Mouse (Mus musculus): ENCODE measurements around the gene Serpina12.

Serpina12 gene

GRCm38 (mm10) chr12:104004689-104005088 is 39.6 kb downstream of the Serpina12 start:
- DNase-seq (ENCODE audit: low read depth, low spot score), result no peak

GRCm38 (mm10) chr12:104003238-104003612 is 41.0 kb downstream of the Serpina12 start:
- no peak for DNase-seq (ENCODE audit: low read depth, low spot score)

GRCm38 (mm10) chr12:104002569-104003237 is 41.5 kb downstream of the Serpina12 start:
- no peak for DNase-seq (ENCODE audit: low read depth, low spot score)

DNA sequence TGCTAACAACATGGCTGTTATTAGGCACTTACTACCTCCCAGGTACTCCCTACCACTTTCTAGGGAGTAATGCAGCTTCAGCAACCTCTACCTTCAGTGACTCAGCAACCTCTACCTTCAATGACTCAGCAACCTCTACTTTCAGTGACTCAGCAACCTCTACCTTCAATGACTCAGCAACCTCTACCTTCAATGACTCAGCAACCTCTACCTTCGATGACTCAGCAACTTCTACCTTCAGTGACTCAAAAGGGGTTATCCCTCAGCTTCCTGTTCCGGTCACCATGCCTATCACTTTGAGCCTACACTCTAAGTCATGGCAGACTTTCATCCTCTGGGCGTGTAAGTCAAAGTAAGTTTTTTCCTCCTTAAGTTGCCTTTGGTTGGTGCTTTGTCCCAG is 43.6 kb downstream of the Serpina12 start:
- no peak for DNase-seq (ENCODE audit: low read depth, low spot score)

GRCm38 (mm10) chr12:103999611-104000010 is 44.6 kb downstream of the Serpina12 start:
- no peak for DNase-seq (ENCODE audit: low read depth, low spot score)

DNA sequence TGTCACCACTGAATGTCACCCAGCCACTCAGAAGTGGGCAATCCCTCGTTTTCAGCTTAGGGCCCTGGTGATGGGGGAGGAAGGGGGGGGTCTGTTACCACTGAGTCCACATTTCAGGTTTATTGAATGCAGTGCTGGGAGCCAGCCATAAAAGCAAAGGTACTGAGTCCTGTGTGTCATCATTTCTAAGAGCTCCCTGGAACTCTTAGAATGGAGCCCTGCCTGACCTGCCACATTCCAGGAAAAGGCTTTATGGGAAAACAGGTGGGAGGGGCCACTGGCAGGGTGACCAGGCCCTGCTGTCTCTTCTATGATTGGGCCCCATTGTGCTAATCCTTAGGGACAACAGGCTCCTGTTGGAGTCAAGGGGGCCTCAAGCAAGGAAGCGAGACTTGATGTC is 47.7 kb downstream of the Serpina12 start:
- DNase-seq (ENCODE audit: low read depth, low spot score), result no peak

DNA sequence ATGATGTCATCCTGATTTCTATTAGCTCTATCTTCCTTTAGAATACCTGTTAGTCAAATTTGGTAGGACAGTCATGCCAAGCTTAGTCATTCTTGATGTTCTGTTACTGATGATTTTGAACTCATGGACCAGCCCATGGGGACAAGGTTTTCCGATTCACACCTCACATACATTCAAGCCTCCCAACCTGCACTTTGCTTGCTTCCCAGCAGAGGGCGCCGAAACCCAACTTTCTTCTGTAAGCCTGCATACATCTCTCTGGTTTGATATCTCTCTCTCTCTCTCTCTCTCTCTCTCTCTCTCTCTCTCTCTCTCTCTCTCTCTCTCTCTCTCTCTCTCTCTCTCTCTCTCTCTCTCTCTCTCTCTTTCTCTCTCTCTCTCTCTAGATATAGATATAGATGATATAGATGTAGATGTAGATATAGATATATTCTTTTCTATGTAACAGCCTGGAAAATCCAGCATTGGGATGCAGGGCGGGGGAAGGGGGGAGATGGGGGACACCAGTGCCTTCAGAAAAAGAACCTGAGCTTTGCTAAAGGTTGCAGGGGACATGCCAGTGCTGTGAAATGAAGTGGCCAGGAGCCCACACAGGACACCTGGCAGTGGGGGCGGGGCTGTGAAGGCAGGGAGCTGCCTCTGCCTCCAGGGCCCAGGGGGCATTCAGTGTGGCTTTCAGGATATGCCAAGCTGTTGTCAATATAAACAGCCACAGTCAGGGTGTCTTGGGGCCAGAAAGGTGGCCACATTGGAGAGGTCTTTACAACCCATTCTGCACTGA is 48.8 kb downstream of the Serpina12 start:
- DNase-seq (ENCODE audit: low read depth, low spot score), result peak; percentile 42

DNA sequence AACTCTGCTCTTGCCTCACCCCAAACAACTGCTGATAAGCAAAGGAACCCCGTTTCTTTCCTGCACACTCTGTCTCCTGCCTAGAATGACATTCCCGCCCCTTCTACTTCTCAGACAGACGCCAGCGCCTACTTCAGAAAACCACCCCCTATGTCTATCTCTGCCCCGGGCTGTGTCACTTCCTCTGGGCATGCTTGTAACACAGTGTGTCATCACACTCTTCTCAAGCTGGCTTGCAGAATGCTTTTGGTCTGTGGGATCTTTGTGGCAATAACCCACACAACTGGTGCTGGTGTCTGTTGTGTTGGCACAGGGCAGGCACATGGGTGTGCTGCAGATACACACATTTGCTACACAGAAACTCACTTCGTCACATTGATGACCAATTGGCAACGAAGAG is 51.3 kb downstream of the Serpina12 start:
- DNase-seq (ENCODE audit: low read depth, low spot score), result no peak

DNA sequence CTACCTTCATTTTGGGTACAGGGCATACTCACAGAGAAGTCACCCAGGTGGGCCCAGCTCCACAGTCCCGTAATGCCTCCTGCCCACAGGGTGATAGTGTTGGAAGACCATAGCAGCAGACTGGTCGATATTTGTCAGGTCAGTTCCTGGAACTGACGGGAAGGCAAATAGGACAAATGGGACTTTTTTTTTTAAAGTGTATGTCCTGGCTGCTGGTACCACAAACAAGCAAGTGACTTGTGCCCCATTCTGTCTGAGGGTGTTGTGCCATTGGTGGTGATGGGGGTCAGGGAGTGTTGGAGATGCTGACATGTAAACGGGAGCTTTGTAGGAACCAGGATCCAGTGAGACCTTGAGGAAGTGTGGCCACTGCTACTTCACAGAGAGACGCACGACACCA is 54.4 kb downstream of the Serpina12 start, which contains the start of gene Serpina11:
Gene Serpina11 (minus strand): TSS at position 101 of the 400 bp plus-strand sequence.
- DNase-seq (ENCODE audit: low read depth, low spot score), result no peak

DNA sequence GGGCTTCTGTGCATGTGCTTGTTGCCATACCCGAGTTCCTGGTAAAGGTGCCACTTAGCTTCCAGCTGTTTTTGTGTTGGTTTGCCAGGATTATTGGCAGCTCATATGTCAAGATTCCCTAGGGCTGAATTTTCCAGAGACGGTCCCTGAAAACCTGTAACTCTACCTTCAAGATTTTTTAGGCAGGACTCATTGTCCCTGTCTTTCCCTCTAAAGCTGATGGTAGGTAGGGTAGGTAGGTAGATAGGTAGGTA is 54.8 kb downstream of the Serpina12 start:
- no peak for DNase-seq (ENCODE audit: low read depth, low spot score)

DNA sequence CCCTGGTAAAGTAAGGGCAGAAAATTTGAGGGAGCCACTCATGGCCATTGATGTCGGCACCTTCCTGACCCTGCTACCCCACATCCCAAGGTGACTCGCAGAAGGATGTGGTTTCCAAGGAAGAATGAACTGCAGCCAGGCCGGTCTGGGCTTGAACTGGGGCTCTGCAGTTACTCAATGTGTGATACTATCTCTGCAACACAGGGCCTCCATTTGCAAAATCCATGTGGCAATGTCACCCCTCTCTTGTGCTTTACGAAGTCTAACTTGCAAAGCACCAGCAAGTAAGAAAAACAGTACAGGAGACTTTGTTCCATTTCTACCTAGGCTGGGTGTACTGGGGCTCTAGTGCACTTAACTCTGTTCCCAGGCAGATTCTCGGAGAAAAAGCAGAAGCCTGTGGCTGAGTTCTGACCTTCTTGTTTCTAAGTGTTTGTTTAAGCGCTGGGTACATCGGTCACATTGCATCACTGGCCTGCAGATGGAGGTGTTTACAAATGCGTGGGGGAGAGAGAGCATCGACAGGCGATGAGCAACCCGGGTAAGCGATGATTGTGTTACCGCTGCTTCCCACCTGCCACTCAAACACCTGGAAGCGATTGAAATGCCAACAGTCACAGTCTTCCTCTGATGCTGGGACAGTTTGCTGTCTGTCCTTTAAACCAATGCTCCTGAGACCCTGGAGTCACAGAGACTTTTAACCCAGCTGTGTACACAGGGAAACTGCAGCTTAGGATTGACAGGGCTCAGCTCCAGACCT is 55.3 kb downstream of the Serpina12 start:
- no peak for DNase-seq (ENCODE audit: low read depth, low spot score)

DNA sequence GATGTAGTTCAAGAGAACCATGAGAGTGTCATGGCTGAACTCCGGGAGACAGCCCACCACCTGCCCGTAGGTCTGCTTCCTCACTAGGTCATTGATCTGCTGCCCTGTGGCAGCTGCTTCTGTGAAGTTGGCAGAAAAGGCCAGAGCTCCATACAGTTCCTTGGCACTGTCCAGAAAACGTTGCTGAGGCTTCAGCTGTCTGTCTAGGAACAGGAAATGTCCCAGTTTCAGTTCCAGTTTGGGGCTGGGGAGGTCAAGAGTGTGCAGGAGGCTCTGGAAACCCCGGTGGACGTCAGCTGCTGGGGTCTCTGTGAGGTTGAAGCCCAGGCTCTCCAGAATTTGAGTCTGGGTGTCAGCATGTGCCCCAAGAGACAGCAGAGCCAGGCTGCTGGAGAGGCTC is 58.4 kb downstream of the Serpina12 start:
- no peak for DNase-seq (ENCODE audit: low read depth, low spot score)

- DNase-seq (ENCODE audit: low read depth, low spot score), result no peak
Measured at GRCm38 (mm10) chr12:103984935-103985334, 59.3 kb downstream of the Serpina12 start.

- peak; percentile 40 for DNase-seq (ENCODE audit: low read depth, low spot score)
Measured at GRCm38 (mm10) chr12:103981646-103982360, 62.4 kb downstream of the Serpina12 start.
